Mouse (Mus musculus) embryonic facial prominence, embryonic 13.5 days (tissue): ENCODE measurements around the gene Dip2b. TPM values are rescaled to one million over a fixed set of nuclear protein-coding genes. Genes with fewer than 3 reads are reported as not detected.

Experiments
- ATAC-seq: fragments of 200-750 bp; cut with Nextera tagmentation; 2 replicates; pipeline ENCODE4 v1.8.0; 2017; ENCODE audit warnings: low read depth; ENCODE audit not compliant: insufficient number of reproducible peaks, insufficient read depth, low FRiP score, low TSS enrichment
- H3K27ac ChIP-seq: fragments of 300-500 bp; sonication (generic); 2 replicates; pipeline ENCODE4 v1.5.1; 2015; ENCODE audit warnings: moderate library complexity, mild to moderate bottlenecking, inconsistent platforms
- H3K27me3 ChIP-seq: fragments of 300-500 bp; sonication (generic); 2 replicates; pipeline ENCODE4 v1.6.1; 2015; ENCODE audit warnings: mild to moderate bottlenecking, inconsistent platforms
- H3K36me3 ChIP-seq: fragments of 300-500 bp; sonication (generic); 2 replicates; pipeline ENCODE4 v1.6.1; 2015; ENCODE audit warnings: mild to moderate bottlenecking, inconsistent platforms
- H3K4me1 ChIP-seq: fragments of 300-500 bp; sonication (generic); 2 replicates; pipeline ENCODE4 v1.6.1; 2015; ENCODE audit warnings: inconsistent platforms
- H3K4me2 ChIP-seq: fragments of 300-500 bp; sonication (generic); 2 replicates; pipeline ENCODE4 v1.6.1; 2015; ENCODE audit warnings: moderate library complexity, mild to moderate bottlenecking, inconsistent platforms
- H3K4me3 ChIP-seq: fragments of 300-500 bp; sonication (generic); 2 replicates; pipeline ENCODE4 v1.5.1; 2015; ENCODE audit warnings: mild to moderate bottlenecking, inconsistent platforms
- H3K9ac ChIP-seq: fragments of 300-500 bp; sonication (generic); 2 replicates; pipeline ENCODE4 v1.6.1; 2015; ENCODE audit warnings: mild to moderate bottlenecking, inconsistent platforms
- H3K9me3 ChIP-seq: fragments of 300-500 bp; sonication (generic); 2 replicates; pipeline ENCODE4 v1.6.1; 2016; ENCODE audit warnings: inconsistent platforms
- WGBS: fragments of 180-500 bp; shearing (Covaris S2); methylation state at CpG from one replicate; pipeline ENCODE4 v1.1.7; 2015; ENCODE audit warnings: mixed read lengths; 5-methylcytosine and 5-hydroxymethylcytosine counted together
- polyA plus RNA-seq: library from polyadenylated mRNA; unstranded; fragments of >200 nt; fragmentation: Nextera tagmentation; extraction: Ambion mirVana; gene quantifications from 2 replicates; pipeline ENCODE4 v1.2.1, GENCODE M21; 2015

Gene Dip2b
- polyA plus RNA-seq, 1 experiment from 2014 or later, result 13.0 TPM

DNA sequence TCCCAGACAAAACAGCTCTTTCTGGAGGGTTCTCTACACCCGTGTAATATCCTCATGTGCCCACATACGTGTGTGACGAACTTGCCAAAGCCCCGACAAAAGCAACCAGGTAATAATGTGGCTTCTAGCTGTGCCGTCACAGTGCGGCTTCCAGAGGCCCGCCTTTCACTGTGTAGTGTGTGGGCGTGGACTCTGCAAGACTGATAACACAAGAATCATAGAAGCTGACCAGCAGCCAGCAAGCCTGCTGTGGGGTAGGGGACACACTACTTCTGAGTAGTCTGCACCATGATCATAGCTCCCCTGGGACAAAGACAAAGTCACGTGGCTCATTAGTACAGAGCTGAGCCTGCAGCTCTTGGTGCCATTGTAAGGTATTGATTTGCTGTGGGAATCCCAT is 147.8 kb downstream of the Dip2b start:
- Histone ChIP-seq H3K27ac (no peak overlapping the region), H3K36me3 (peaks cover 86% of the 10 kb centered on the region), H3K9me3 (no peaks in the 10 kb centered on the region), H3K9ac (no peak overlapping the region), H3K4me2 (no peak overlapping the region), H3K27me3 (no peaks in the 10 kb centered on the region), H3K4me3 (no peak overlapping the region), H3K4me1 (no peaks in the 10 kb centered on the region)
- ATAC-seq, result no peak
- 93% methylated on average over 9 of the region's 9 CpGs for WGBS

DNA sequence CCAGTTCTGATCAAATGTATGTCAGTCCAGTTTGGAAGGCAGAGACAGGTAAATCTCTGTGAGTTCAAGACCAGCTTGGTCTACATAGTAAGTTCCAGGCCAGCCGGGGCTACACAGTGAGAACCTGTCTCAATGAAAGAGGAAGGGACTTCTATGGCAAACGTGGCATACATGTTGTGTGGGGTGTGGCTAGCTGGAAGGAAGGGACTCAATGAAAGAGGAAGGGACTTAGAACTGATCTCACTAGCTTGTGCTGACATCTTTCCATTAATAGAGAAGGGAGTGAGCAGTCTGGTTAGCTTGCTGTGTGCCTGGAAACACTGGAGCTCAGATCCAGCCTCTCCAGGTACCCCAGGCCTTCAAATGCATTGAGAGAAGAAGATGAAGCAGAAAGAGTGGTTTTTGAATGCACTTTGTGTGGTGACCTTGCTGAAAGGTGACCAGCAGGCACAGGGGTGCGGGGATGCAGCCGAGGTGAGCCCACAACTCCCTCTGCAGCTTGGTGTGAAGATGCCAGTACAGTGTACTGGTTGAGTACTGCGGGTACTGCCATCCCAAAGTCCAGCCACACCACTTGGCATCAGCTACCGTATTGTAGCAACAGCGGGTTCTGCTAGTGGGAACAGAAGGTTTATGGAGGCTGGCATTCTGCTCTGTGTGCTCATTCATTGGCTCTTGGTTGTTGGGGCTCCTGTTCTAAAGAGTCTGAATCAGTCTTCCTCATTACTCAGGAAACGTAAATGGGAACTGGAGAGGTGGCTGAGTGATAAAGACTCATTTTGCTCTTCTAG is 148.6 kb downstream of the Dip2b start:
- Histone ChIP-seq H3K9ac (no peak overlapping the region), H3K27ac (no peak overlapping the region), H3K4me3 (no peak overlapping the region), H3K9me3 (no peaks in the 10 kb centered on the region), H3K36me3 (peaks cover 86% of the 10 kb centered on the region), H3K27me3 (no peaks in the 10 kb centered on the region), H3K4me2 (no peak overlapping the region), H3K4me1 (no peaks in the 10 kb centered on the region)
- 93% methylated on average over 8 of the region's 8 CpGs for WGBS
- ATAC-seq, result no peak

DNA sequence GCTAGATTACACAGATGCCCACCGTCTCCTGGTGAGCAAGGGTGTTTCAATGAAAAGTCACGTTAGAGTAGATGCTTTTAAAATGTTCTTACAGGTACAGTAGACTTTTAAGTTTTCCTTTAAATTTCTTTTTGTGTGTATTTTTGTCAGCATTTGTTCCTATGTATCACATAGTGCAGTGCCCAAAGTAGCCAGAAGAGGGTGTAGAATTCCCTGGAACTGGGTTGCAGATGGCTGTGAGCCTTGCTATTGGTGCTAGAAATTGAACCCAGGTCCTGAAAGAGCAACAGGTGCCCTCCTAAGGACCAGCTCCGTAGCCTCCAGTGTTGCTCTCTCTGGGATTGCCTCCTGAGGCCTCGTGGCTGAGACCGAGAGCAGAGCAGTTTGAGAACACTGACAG is 150.1 kb downstream of the Dip2b start:
- H3K4me2 ChIP-seq, result no peak overlapping the region
- no peaks in the 10 kb centered on the region for H3K9me3 ChIP-seq
- no peaks in the 10 kb centered on the region for H3K4me1 ChIP-seq
- no peak overlapping the region for H3K27ac ChIP-seq
- H3K9ac ChIP-seq, result no peak overlapping the region
- H3K27me3 ChIP-seq, result no peaks in the 10 kb centered on the region
- WGBS, result 82% methylated on average over 5 of the region's 5 CpGs
- no peak for ATAC-seq
- H3K4me3 ChIP-seq, result no peak overlapping the region
- H3K36me3 ChIP-seq, result peaks cover 87% of the 10 kb centered on the region

DNA sequence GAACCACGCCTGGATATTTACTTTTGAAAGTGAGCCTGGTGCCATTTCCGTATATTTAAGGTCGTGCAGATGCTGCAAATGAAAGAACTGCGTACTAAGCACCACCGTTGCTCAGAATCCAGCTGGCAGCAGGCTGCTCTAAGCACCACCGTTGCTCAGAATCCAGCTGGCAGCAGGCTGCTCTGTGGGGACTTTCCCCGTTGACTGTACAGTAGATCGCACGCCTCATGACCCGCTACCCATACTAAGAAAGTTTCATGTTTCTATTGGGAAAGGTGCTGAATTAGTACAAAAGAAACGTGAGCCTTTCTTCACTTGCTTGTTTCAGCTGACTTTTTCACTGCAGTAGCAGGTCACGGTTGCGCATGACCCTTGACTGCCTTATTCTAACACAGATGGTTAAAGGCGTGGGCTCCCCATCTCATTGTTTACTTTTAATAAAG is 150.5 kb downstream of the Dip2b start:
- no peak overlapping the region for H3K27ac ChIP-seq
- 72% methylated on average over 14 of the region's 14 CpGs for WGBS
- H3K4me1 ChIP-seq, result no peaks in the 10 kb centered on the region
- no peak overlapping the region for H3K4me2 ChIP-seq
- peaks cover 87% of the 10 kb centered on the region for H3K36me3 ChIP-seq
- H3K4me3 ChIP-seq, result no peak overlapping the region
- no peaks in the 10 kb centered on the region for H3K9me3 ChIP-seq
- no peak for ATAC-seq
- no peaks in the 10 kb centered on the region for H3K27me3 ChIP-seq
- no peak overlapping the region for H3K9ac ChIP-seq

DNA sequence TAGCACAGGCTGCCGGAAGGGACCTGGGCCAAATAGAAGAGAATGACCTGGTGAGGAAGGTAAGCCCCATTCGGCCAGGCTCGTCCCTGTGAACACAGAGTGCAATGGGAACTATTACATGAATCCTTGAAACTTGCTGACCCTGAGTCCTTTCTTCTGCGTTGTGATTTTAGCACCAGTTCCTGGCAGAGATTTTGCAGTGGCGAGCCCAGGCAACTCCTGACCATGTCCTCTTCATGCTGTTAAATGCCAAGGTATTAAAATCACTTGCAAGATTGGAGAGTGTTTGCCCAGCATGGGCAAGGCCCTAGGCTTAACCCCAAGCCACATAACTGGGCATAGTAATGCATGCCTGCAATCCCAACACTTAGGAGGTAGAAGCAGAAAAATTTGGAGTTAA is 151.6 kb downstream of the Dip2b start:
- Histone ChIP-seq H3K27ac (no peak overlapping the region), H3K9ac (no peak overlapping the region), H3K27me3 (no peaks in the 10 kb centered on the region), H3K9me3 (no peaks in the 10 kb centered on the region), H3K4me1 (no peaks in the 10 kb centered on the region), H3K4me3 (no peak overlapping the region), H3K4me2 (no peak overlapping the region), H3K36me3 (peaks cover 87% of the 10 kb centered on the region)
- no peak for ATAC-seq
- WGBS, result 86% methylated on average over 5 of the region's 5 CpGs

DNA sequence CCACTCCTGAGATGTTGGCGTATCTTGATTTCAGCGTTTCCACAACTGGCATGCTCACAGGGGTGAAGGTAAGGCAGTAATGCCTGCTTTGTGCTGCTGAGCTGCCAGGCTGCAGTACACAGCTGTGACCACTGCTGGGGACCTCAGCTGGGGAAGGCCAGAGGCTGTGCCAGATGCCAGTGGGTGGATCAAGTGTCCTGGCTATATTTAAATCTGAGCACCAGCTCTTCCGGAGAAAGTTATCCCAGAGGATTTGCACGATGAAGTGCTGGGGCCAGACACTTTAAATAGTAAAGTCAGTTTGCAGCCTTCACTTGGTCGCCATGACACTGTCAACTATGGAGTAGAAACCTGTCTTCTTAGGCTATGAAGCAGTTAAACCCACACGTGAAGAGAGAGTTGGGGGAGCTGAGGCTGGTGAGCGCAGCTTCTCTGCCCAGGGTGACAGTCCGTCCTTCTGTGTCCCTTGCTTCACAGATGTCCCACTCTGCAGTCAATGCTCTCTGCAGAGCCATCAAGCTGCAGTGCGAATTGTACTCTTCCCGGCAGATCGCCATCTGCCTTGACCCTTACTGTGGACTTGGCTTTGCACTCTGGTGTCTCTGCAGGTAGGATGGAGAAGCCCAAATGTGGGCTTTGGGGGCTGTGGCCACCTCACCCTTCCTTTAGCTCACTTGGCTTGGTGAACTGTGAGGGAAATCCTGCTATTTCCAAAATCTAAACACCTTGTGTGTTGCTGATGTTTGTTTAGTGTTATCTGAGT is 160.7 kb downstream of the Dip2b start:
- H3K4me1 ChIP-seq, result no peaks in the 10 kb centered on the region
- H3K9ac ChIP-seq, result no peak overlapping the region
- H3K27me3 ChIP-seq, result no peaks in the 10 kb centered on the region
- no peak overlapping the region for H3K27ac ChIP-seq
- no peak for ATAC-seq
- H3K4me3 ChIP-seq, result no peak overlapping the region
- peaks cover 81% of the 10 kb centered on the region for H3K36me3 ChIP-seq
- 82% methylated on average over 11 of the region's 11 CpGs for WGBS
- H3K9me3 ChIP-seq, result no peaks in the 10 kb centered on the region
- H3K4me2 ChIP-seq, result no peak overlapping the region

DNA sequence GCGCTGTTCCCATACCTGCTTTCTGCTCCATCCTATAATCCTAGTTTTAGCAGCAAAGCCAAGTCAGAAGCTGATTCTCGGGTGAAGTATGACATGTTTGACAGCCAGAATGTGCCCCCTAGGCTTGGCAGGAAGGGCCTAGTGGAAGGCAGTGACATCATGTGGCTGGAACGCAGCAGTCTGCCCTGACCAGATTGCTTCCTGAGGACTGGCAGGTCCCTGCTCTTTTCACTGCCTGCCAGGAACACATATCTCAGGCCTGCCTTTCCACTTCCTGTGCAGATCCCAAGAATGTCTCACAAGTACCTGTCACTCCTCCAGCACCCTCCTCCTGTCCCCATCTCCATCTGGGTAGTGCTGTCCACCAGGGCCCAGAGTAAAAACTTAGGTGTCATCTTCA is 161.3 kb downstream of the Dip2b start:
- Histone ChIP-seq H3K36me3 (peaks cover 81% of the 10 kb centered on the region), H3K9me3 (no peaks in the 10 kb centered on the region), H3K9ac (no peak overlapping the region), H3K4me1 (no peaks in the 10 kb centered on the region), H3K27ac (no peak overlapping the region), H3K4me2 (no peak overlapping the region), H3K27me3 (no peaks in the 10 kb centered on the region), H3K4me3 (no peak overlapping the region)
- no peak for ATAC-seq
- 69% methylated on average over 3 of the region's 3 CpGs for WGBS

DNA sequence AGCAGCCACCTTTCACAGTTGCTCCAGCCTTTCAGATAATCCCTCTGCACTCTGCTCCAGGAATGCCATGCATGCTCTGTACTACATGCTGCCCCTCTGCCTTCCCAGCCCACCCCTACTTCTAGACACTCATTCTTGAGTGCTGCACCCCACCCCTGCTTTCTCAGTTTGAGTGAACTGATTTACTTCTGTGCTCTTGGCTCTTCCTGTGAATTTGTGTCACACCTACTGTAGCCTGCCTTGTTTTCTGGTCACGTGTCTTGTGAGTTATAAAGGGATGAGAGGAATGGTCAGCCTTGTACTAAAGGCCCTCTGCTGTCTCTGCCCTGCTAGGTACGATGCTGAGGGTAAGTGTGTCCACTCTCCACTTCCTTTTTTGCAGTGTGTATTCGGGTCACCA is 163.3 kb downstream of the Dip2b start:
- Histone ChIP-seq H3K9ac (no peak overlapping the region), H3K4me2 (no peak overlapping the region), H3K4me1 (no peaks in the 10 kb centered on the region), H3K27me3 (no peaks in the 10 kb centered on the region), H3K9me3 (no peaks in the 10 kb centered on the region), H3K36me3 (peaks cover 83% of the 10 kb centered on the region), H3K4me3 (no peak overlapping the region), H3K27ac (no peak overlapping the region)
- ATAC-seq, result no peak
- WGBS, result 91% methylated on average over 3 of the region's 3 CpGs

DNA sequence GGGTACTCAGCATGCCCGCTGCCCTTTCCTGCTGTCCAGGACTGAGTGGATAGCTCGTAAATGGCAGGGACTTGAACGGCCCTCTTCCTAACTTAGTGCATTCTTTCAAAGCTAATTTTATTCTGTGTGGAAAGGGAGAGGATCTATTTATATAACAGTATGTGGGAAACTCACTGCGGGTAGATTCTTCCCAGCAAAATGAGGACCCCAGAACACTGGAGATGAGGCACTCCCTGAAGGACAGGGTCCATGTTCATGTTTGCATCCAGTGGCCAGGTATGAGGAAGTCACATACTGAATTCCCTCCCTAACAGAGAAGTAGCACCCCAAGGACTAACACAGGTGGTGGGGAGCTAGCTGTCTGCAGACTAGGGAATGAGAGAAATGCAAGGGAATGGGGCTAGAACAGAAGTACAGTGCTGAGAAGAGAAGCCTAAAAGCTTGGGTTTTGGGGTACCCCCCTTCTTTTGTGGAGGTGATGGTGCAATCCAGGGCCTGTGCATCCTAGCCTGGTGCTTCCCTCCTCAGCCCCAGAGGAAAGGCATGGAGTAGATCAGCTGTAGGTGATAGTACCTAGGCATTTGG is 164.1 kb downstream of the Dip2b start:
- peaks cover 84% of the 10 kb centered on the region for H3K36me3 ChIP-seq
- H3K27me3 ChIP-seq, result no peaks in the 10 kb centered on the region
- H3K9ac ChIP-seq, result no peak overlapping the region
- H3K27ac ChIP-seq, result no peak overlapping the region
- H3K4me2 ChIP-seq, result no peak overlapping the region
- no peak overlapping the region for H3K4me3 ChIP-seq
- no peak for ATAC-seq
- H3K4me1 ChIP-seq, result no peaks in the 10 kb centered on the region
- no peaks in the 10 kb centered on the region for H3K9me3 ChIP-seq
- WGBS, result 86% methylated on average over 4 of the region's 4 CpGs

DNA sequence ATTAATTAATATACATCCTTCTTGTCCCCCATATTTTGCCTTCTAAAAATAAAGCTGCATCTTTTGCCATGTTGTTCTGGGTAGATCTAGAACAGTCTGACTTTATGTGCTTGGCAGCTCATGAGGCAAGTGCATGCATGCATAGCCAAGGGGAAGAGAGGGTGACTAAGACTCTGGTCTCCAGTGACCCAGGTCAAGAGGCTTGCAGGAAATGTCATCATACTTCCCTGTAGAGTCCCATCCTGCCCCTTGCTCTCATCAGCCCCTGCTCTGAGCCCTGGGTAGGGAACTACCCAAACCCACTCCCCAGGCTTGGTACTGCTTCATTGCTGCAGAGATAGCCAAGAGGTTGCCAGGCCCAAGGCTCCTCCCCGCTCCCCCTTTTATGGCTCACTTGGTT is 166.1 kb downstream of the Dip2b start:
- Histone ChIP-seq H3K36me3 (peaks cover 86% of the 10 kb centered on the region), H3K9me3 (no peaks in the 10 kb centered on the region), H3K9ac (no peak overlapping the region), H3K4me3 (no peak overlapping the region), H3K4me1 (no peaks in the 10 kb centered on the region), H3K27ac (no peak overlapping the region), H3K4me2 (no peak overlapping the region), H3K27me3 (no peaks in the 10 kb centered on the region)
- ATAC-seq, result no peak
- WGBS, result 92% methylated on average over 1 of the region's 1 CpGs

DNA sequence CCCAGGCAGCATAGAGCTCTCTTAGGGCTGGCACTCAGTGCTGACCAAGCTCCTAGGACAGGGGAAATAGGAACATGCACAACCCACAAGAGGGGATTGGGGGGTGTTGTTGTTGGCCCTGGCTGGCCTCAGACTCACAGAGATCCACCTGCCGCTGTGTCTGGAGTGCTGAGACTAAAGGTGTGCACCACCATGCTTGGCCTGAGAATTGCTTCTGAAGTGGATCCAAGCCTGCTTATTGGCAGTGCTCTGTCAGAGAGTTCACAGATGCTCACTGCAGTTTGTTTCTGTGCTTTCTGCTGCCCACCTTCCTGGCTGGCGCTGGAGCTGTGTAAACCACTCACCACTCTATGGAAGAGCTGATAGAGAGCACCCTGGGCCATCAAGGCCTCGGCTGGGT is 171.5 kb downstream of the Dip2b start:
- Histone ChIP-seq H3K36me3 (peaks cover 96% of the 10 kb centered on the region), H3K4me2 (no peak overlapping the region), H3K27me3 (no peaks in the 10 kb centered on the region), H3K9me3 (no peaks in the 10 kb centered on the region), H3K27ac (no peak overlapping the region), H3K4me3 (no peak overlapping the region), H3K4me1 (no peaks in the 10 kb centered on the region), H3K9ac (no peak overlapping the region)
- WGBS, result 94% methylated on average over 3 of the region's 3 CpGs
- no peak for ATAC-seq

DNA sequence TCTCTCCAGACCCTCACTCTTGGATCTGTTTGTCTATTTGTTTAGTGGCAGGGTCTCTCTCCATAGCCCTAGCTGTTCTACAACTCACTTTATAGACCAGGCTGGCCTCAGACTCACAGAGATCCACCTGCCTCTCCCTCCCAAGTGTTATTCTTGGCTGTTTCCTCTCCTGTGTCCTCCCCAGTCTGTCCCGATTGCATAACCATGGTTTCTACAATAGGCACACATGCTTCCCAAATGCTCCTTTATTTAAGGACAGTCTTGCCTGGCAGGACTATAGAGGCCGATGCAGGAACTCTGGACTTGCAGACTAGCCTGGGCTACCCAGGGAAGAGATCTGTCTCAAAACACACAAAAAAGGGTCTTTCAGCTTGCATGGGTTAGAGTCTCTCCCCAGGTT is 174.9 kb downstream of the Dip2b start:
- H3K4me3 ChIP-seq, result no peak overlapping the region
- no peak overlapping the region for H3K9ac ChIP-seq
- H3K4me2 ChIP-seq, result no peak overlapping the region
- H3K4me1 ChIP-seq, result no peaks in the 10 kb centered on the region
- peaks cover 79% of the 10 kb centered on the region for H3K36me3 ChIP-seq
- H3K9me3 ChIP-seq, result no peaks in the 10 kb centered on the region
- 96% methylated on average over 2 of the region's 2 CpGs for WGBS
- no peak for ATAC-seq
- H3K27me3 ChIP-seq, result no peaks in the 10 kb centered on the region
- H3K27ac ChIP-seq, result no peak overlapping the region
